Comparison of ENCODE assay signal across 8 mouse cellular contexts in genomic region chr8:46470091-46470791, GRCm38 (mm10). TPM values are rescaled to one million over a fixed set of nuclear protein-coding genes. Genes with fewer than 3 reads are reported as not detected.
A peak's percentile ranks its signal among the peaks of the same experiment; 100 is the strongest.
DNase-seq lines count a peak whose midpoint lies in the region; ATAC-seq and TF ChIP-seq lines count a peak whose summit lies in the region.

No protein-coding gene starts in this region.

- H3K4me3 ChIP-seq in layer of hippocampus, adult 2 months: peak overlapping the region; percentile 96
- peak overlapping the region; percentile 85; the same call in 1 of the 2 replicates for H3K4me3 ChIP-seq in liver, embryonic 11.5 days (ENCODE audit: low read depth, low read length)
- peak overlapping the region; percentile 71 for H3K4me3 ChIP-seq in neural tube, embryonic 12.5 days

- no peaks in the 10 kb centered on the region for H3K9me3 ChIP-seq in liver, embryonic 11.5 days (ENCODE audit: control insufficient read depth, low read length)
- no peaks in the 10 kb centered on the region for H3K9me3 ChIP-seq in neural tube, embryonic 12.5 days

- no peak for TF ChIP-seq CTCF in layer of hippocampus, adult 2 months (conservative IDR thresholded peaks at IDR 0.05)

- H3K4me1 ChIP-seq in liver, embryonic 11.5 days (replicated peaks; ENCODE audit: control insufficient read depth, insufficient read depth, low read length): peaks cover 18% of the 10 kb centered on the region
- peaks cover 5% of the 10 kb centered on the region; the same call in 1 of the 2 replicates for H3K4me1 ChIP-seq in neural tube, embryonic 12.5 days

- 37% methylated on average over 15 of the region's 15 CpGs for WGBS in liver, embryonic 11.5 days
- 42% methylated on average over 15 of the region's 15 CpGs for WGBS in neural tube, embryonic 12.5 days

- no peaks in the 10 kb centered on the region for H3K27me3 ChIP-seq in liver, embryonic 11.5 days (replicated peaks; ENCODE audit: control insufficient read depth, insufficient read depth, low read length)
- H3K27me3 ChIP-seq in neural tube, embryonic 12.5 days (replicated peaks): no peaks in the 10 kb centered on the region

- no peak overlapping the region for H3K27ac ChIP-seq in layer of hippocampus, adult 2 months
- peak overlapping the region; percentile 8; the same call in 1 of the 2 replicates for H3K27ac ChIP-seq in liver, embryonic 11.5 days (ENCODE audit: low read depth, low read length)
- no peak overlapping the region for H3K27ac ChIP-seq in neural tube, embryonic 12.5 days

- peak; percentile 46 for ATAC-seq in granulocyte monocyte progenitor cell, adult 5-6 weeks (replicated peaks; ENCODE audit: poor library complexity, severe bottlenecking)
- no peak; the same call in none of the 2 replicates for ATAC-seq in liver, embryonic 11.5 days (replicated peaks; ENCODE audit: low FRiP score)
- no peak; the same call in 1 of the 2 replicates for ATAC-seq in neural tube, embryonic 12.5 days (ENCODE audit: low FRiP score, low read depth)
- no peak for ATAC-seq in inflammation-experienced regulatory T-cells, adult 6 months

- 0 out of 2 replicates have a peak, but pooled peaks cover 3% of the 10 kb centered on the region for H3K36me3 ChIP-seq in liver, embryonic 11.5 days (ENCODE audit: control insufficient read depth, insufficient read depth, low read length)
- H3K36me3 ChIP-seq in neural tube, embryonic 12.5 days: no peaks in the 10 kb centered on the region

- no peak for DNase-seq in layer of hippocampus, adult 2 months (ENCODE audit: low spot score in 2 of 2)
- DNase-seq in layer of hippocampus, adult 8-10 months (ENCODE audit: low spot score in 2 of 2): no peak
- DNase-seq in adrenal gland, postnatal 25 days: peak; percentile 39
- no peak for DNase-seq in liver, embryonic 11.5 days (ENCODE audit: low spot score)
- no peak for DNase-seq in ovary, postnatal 10 days (ENCODE audit: low spot score)

- H3K4me2 ChIP-seq in liver, embryonic 11.5 days: no peak overlapping the region; the same call in none of the 2 replicates
- peak overlapping the region; percentile 94 for H3K4me2 ChIP-seq in neural tube, embryonic 12.5 days (replicated peaks)

- no peak overlapping the region for H3K9ac ChIP-seq in liver, embryonic 11.5 days (ENCODE audit: low read depth, low read length)
- no peak overlapping the region for H3K9ac ChIP-seq in neural tube, embryonic 12.5 days

RNA-seq across cellular contexts. Expression of gene Acsl1, which starts 0.6 kb away (rescaled TPM):
- total RNA-seq in layer of hippocampus, adult 2 months (2021): 10 to 100 TPM; 41.8 to 43.5 TPM
- 10 to 100 TPM; 40.6 to 49.2 (median 47.4) TPM for total RNA-seq in layer of hippocampus, adult 8-10 months (2022)
- 295 and 361 TPM in 2 replicates for total RNA-seq in adrenal gland, postnatal 25 days (2021)
- total RNA-seq in granulocyte monocyte progenitor cell, adult 5-6 weeks (2014; fragmentation: Nextera tagmentation): 55.7 and 60.2 TPM in 2 replicates
- 75.4 and 121 TPM in 2 replicates for total RNA-seq in granulocyte monocyte progenitor cell, adult 5-6 weeks (2017)
- 47.3 and 50.7 TPM in 2 replicates for polyA plus RNA-seq in liver, embryonic 11.5 days (2014; fragmentation: Nextera tagmentation; extraction: Ambion mirVana)
- 14.1 and 14.6 TPM in 2 replicates for polyA plus RNA-seq in neural tube, embryonic 12.5 days (2016; fragmentation: Nextera tagmentation; extraction: Ambion mirVana)
- 10 to 100 TPM in 1 of 3 experiments, 1 to 10 TPM in 2; 6.6 to 12.1 (median 8.6) TPM for polyA plus RNA-seq in inflammation-experienced regulatory T-cells, adult 6 months (2017; shearing (Covaris generic))
